Mouse (Mus musculus) left cerebral cortex, adult 2 months (tissue): ENCODE measurements at regions not wholly inside any gene's neighbourhood (a gene's known extent, or its start where the extent isn't known, plus 50 kb on each side); places are given as distances from the start of the nearest gene placed in this dataset.

ENCODE experiments used
- DNase-seq, 2 experiments: peaks; one replicate each; pipeline ENCODE4 v3.0.0; 2021 to 2022; ENCODE audit warnings: low spot score in 2 of 2, mixed read lengths in 1 of 2; ENCODE audit errors: extremely low spot score in 1 of 2
- H3K27ac ChIP-seq: fragments of 200-600 bp; 2 replicates; pipeline ENCODE4 v1.8.1; 2022
- H3K4me3 ChIP-seq: fragments of 200-600 bp; 2 replicates; pipeline ENCODE4 v1.8.1; 2022
- CTCF ChIP-seq: fragments of 200-600 bp; IDR thresholded peaks from 2 replicates; pipeline ENCODE4 v1.8.1; 2022; ENCODE audit warnings: antibody characterized with exemption, mild to moderate bottlenecking, moderate library complexity
- intact Hi-C: fragments of 180-260 bp; cut with DNase I; formaldehyde crosslinking; loops from one replicate; pipeline ENCODE4 v1.15.1; 2025

GRCm38 (mm10) chr7:137913551-137914105 lies 476.2 kb downstream of the Glrx3 start:
- H3K4me3 ChIP-seq: no peak overlapping the region
- no peak for TF ChIP-seq CTCF
- DNase-seq: no peak
- H3K27ac ChIP-seq: no peak overlapping the region
- intact Hi-C loops: no loop called here

GRCm38 (mm10) chr7:137914506-137914905 lies 477.1 kb downstream of the Glrx3 start:
- Histone ChIP-seq H3K27ac (no peak overlapping the region), H3K4me3 (no peak overlapping the region)
- intact Hi-C loops: no loop called here
- no peak for DNase-seq
- TF ChIP-seq CTCF: no peak

- intact Hi-C loops: no loop called here
- TF ChIP-seq CTCF: no peak
- Histone ChIP-seq H3K27ac (no peak overlapping the region), H3K4me3 (no peak overlapping the region)
- no peak for DNase-seq
Measured at GRCm38 (mm10) chr7:137916351-137916750, 478.9 kb downstream of the Glrx3 start.

- intact Hi-C loops: no loop called here
- DNase-seq: peak; percentile 33 to 36
- Histone ChIP-seq H3K4me3 (no peak overlapping the region), H3K27ac (no peak overlapping the region)
- TF ChIP-seq CTCF: no peak
Measured at GRCm38 (mm10) chr7:137924464-137925167, 472.9 kb downstream of the Tcerg1l start.

GRCm38 (mm10) chr7:137925656-137926055 lies 471.9 kb downstream of the Tcerg1l start:
- DNase-seq: no peak
- Histone ChIP-seq H3K4me3 (no peak overlapping the region), H3K27ac (no peak overlapping the region)
- TF ChIP-seq CTCF: no peak
- intact Hi-C loops: no loop called here

GRCm38 (mm10) chr7:137927371-137927770 lies 470.2 kb downstream of the Tcerg1l start:
- no peak for TF ChIP-seq CTCF
- Histone ChIP-seq H3K27ac (no peak overlapping the region), H3K4me3 (no peak overlapping the region)
- intact Hi-C loops: no loop called here
- no peak for DNase-seq

GRCm38 (mm10) chr7:137930200-137930599 lies 467.3 kb downstream of the Tcerg1l start:
- no peak overlapping the region for H3K4me3 ChIP-seq
- intact Hi-C loops: no loop called here
- no peak for DNase-seq
- no peak overlapping the region for H3K27ac ChIP-seq
- no peak for TF ChIP-seq CTCF

- TF ChIP-seq CTCF: no peak
- no peak for DNase-seq
- H3K27ac ChIP-seq: no peak overlapping the region
- intact Hi-C loops: no loop called here
- no peak overlapping the region for H3K4me3 ChIP-seq
Measured at GRCm38 (mm10) chr7:137935896-137936295, 461.6 kb downstream of the Tcerg1l start.

- H3K27ac ChIP-seq: no peak overlapping the region
- DNase-seq: no peak
- no peak overlapping the region for H3K4me3 ChIP-seq
- intact Hi-C loops: no loop called here
- no peak for TF ChIP-seq CTCF
Measured at GRCm38 (mm10) chr7:137939116-137939515, 458.4 kb downstream of the Tcerg1l start.

- intact Hi-C loops: no loop called here
- Histone ChIP-seq H3K4me3 (no peak overlapping the region), H3K27ac (no peak overlapping the region)
- no peak for DNase-seq
- no peak for TF ChIP-seq CTCF
Measured at GRCm38 (mm10) chr7:137940084-137940483, 457.4 kb downstream of the Tcerg1l start.

GRCm38 (mm10) chr7:137944991-137945390 lies 452.5 kb downstream of the Tcerg1l start:
- TF ChIP-seq CTCF: no peak
- no peak for DNase-seq
- no peak overlapping the region for H3K4me3 ChIP-seq
- H3K27ac ChIP-seq: no peak overlapping the region
- intact Hi-C loops: no loop called here

GRCm38 (mm10) chr7:137947424-137947823 lies 450.1 kb downstream of the Tcerg1l start:
- no peak for DNase-seq
- TF ChIP-seq CTCF: no peak
- intact Hi-C loops: no loop called here

GRCm38 (mm10) chr7:137957354-137957753 lies 440.2 kb downstream of the Tcerg1l start:
- no peak for DNase-seq
- TF ChIP-seq CTCF: no peak
- intact Hi-C loops: no loop called here

More at GRCm38 (mm10) chr7:137947424-137947823, 450.1 kb downstream of the Tcerg1l start:
- Histone ChIP-seq H3K27ac (no peak overlapping the region), H3K4me3 (no peak overlapping the region)

More at GRCm38 (mm10) chr7:137957354-137957753, 440.2 kb downstream of the Tcerg1l start:
- H3K4me3 ChIP-seq: no peak overlapping the region
- no peak overlapping the region for H3K27ac ChIP-seq
